Mouse (Mus musculus) forebrain, embryonic 16.5 days (tissue): Measurements from ENCODE around the gene Emc9. TPM values are rescaled to one million over a fixed set of nuclear protein-coding genes. Genes with fewer than 3 reads are reported as not detected.

Experiments used
- ATAC-seq: fragments of 200-750 bp; cut with Nextera tagmentation; 2 replicates; pipeline ENCODE4 v1.8.0; 2017; ENCODE audit warnings: mild to moderate bottlenecking, moderate library complexity
- H3K27ac ChIP-seq: fragments of 300-500 bp; sonication (generic); 2 replicates; pipeline ENCODE4 v1.5.1; 2014; ENCODE audit warnings: low read length, control low read depth
- H3K27me3 ChIP-seq: fragments of 300-500 bp; sonication (generic); replicated peaks from 2 replicates; pipeline ENCODE4 v1.6.1; 2014; ENCODE audit warnings: low read length; ENCODE audit not compliant: control insufficient read depth, insufficient read depth
- H3K36me3 ChIP-seq: fragments of 300-500 bp; sonication (generic); 2 replicates; pipeline ENCODE4 v1.6.1; 2014; ENCODE audit not compliant: control insufficient read depth, insufficient read depth
- H3K4me1 ChIP-seq: fragments of 300-500 bp; sonication (generic); replicated peaks from 2 replicates; pipeline ENCODE4 v1.6.1; 2014; ENCODE audit warnings: low read length; ENCODE audit not compliant: control insufficient read depth, insufficient read depth
- H3K4me2 ChIP-seq: fragments of 300-500 bp; sonication (generic); 2 replicates; pipeline ENCODE4 v1.6.1; 2014; ENCODE audit warnings: mild to moderate bottlenecking, low read length, control low read depth
- H3K4me3 ChIP-seq: fragments of 300-500 bp; sonication (generic); replicated peaks from 2 replicates; pipeline ENCODE4 v1.5.1; 2014; ENCODE audit warnings: mild to moderate bottlenecking, low read length, control low read depth
- H3K9ac ChIP-seq: fragments of 300-500 bp; sonication (generic); replicated peaks from 2 replicates; pipeline ENCODE4 v1.6.1; 2014; ENCODE audit warnings: low read depth, low read length, control low read depth
- H3K9me3 ChIP-seq: fragments of 300-500 bp; sonication (generic); 2 replicates; pipeline ENCODE4 v1.6.1; 2016; ENCODE audit warnings: low read length; ENCODE audit not compliant: control insufficient read depth
- WGBS: fragments of 180-500 bp; shearing (Covaris S2); extraction: QIAGEN DNeasy Blood & Tissue Kit; methylation state at CpG from one replicate; pipeline ENCODE4 v1.1.7; 2014; 5-methylcytosine and 5-hydroxymethylcytosine counted together
- polyA plus RNA-seq: library from polyadenylated mRNA; unstranded; fragments of >200 nt; fragmentation: Nextera tagmentation; extraction: Ambion mirVana; gene quantifications from 2 replicates; pipeline ENCODE4 v1.2.1, GENCODE M21; 2015

The Emc9 gene
- polyA plus RNA-seq, 1 experiment from 2014 or later, result 23.4 TPM

- no peak for ATAC-seq
- no peaks in the 10 kb centered on the region for H3K27me3 ChIP-seq
- no peak overlapping the region for H3K27ac ChIP-seq
- 63% methylated on average over 6 of the region's 6 CpGs for WGBS
- no peak overlapping the region for H3K4me2 ChIP-seq
- H3K4me3 ChIP-seq, result no peak overlapping the region
- no peak overlapping the region for H3K9ac ChIP-seq
- H3K4me1 ChIP-seq, result peaks cover 10% of the 10 kb centered on the region
- no peaks in the 10 kb centered on the region for H3K9me3 ChIP-seq
- H3K36me3 ChIP-seq, result no peaks in the 10 kb centered on the region
Measured at GRCm38 (mm10) chr14:55536116-55536745, 48.9 kb downstream of the Emc9 start.

Other genes with a start within 250 kb of the Emc9 start
- 43.3 and 48.2 TPM in 2 replicates for gene Dhrs4, start 106.5 kb downstream of the Emc9 start, polyA plus RNA-seq
- 29.4 and 38.1 TPM in 2 replicates for gene Carmil3, start 94.7 kb downstream of the Emc9 start, polyA plus RNA-seq
- 9.9 and 18.0 TPM in 2 replicates for gene Cpne6, start 74.9 kb downstream of the Emc9 start, polyA plus RNA-seq
- gene Nrl, start 60.3 kb downstream of the Emc9 start, polyA plus RNA-seq, result not detected in 2 replicates
- 23.3 and 23.6 TPM in 2 replicates for gene Pck2, start 45.0 kb downstream of the Emc9 start, polyA plus RNA-seq
- 123 and 127 TPM in 2 replicates for gene Dcaf11, start 25.3 kb downstream of the Emc9 start, polyA plus RNA-seq
- gene A730061H03Rik, start 24.9 kb downstream of the Emc9 start, polyA plus RNA-seq, result 0.63 and 2.3 TPM in 2 replicates
- not detected in 2 replicates for gene Fitm1, start 9.7 kb downstream of the Emc9 start, polyA plus RNA-seq
- 185 and 197 TPM in 2 replicates for gene Psme1, start 7.2 kb downstream of the Emc9 start, polyA plus RNA-seq
- gene Psme2, start 5.8 kb upstream of the Emc9 start, polyA plus RNA-seq, result 179 and 182 TPM in 2 replicates
- 16.9 and 22.5 TPM in 2 replicates for gene Rnf31, start 6.4 kb upstream of the Emc9 start, polyA plus RNA-seq
- gene Irf9, start 18.3 kb upstream of the Emc9 start, polyA plus RNA-seq, result 7.8 and 11.8 TPM in 2 replicates
- 9.4 and 11.3 TPM in 2 replicates for gene Rec8, start 32.7 kb upstream of the Emc9 start, polyA plus RNA-seq
- 92.5 and 110 TPM in 2 replicates for gene Ipo4, start 50.7 kb upstream of the Emc9 start, polyA plus RNA-seq
- gene Gm49378, start 52.6 kb upstream of the Emc9 start, polyA plus RNA-seq, result 0.67 and 3.8 TPM in 2 replicates
- gene Tm9sf1, start 58.5 kb upstream of the Emc9 start, polyA plus RNA-seq, result 62.1 and 66.2 TPM in 2 replicates
- 0.29 and 0.51 TPM in 2 replicates for gene Tssk4, start 64.9 kb upstream of the Emc9 start, polyA plus RNA-seq
- gene Mdp1, start 75.2 kb upstream of the Emc9 start, polyA plus RNA-seq, result 63.5 and 71.3 TPM in 2 replicates
- gene Gmpr2, start 86.6 kb upstream of the Emc9 start, polyA plus RNA-seq, result 52.5 and 62.6 TPM in 2 replicates
- 514 and 544 TPM in 2 replicates for gene Nedd8, start 86.8 kb upstream of the Emc9 start, polyA plus RNA-seq
- gene Tinf2, start 96.5 kb upstream of the Emc9 start, polyA plus RNA-seq, result 31.4 and 32.6 TPM in 2 replicates
- 0.26 and 0.28 TPM in 2 replicates for gene Tgm1, start 128.6 kb upstream of the Emc9 start, polyA plus RNA-seq
- gene Rabggta, start 137.0 kb upstream of the Emc9 start, polyA plus RNA-seq, result 52.6 and 53.3 TPM in 2 replicates
- 81.9 and 83.5 TPM in 2 replicates for gene Dhrs1, start 160.4 kb upstream of the Emc9 start, polyA plus RNA-seq
- 36.4 and 46.0 TPM in 2 replicates for gene Nop9, start 160.4 kb upstream of the Emc9 start, polyA plus RNA-seq
- 0.21 TPM in 1 of 2 replicates, not detected in the other for gene Cideb, start 173.2 kb upstream of the Emc9 start, polyA plus RNA-seq
- gene Ltb4r2, start 176.1 kb upstream of the Emc9 start, polyA plus RNA-seq, result 0.21 and 0.38 TPM in 2 replicates
- gene Ltb4r1, start 180.7 kb upstream of the Emc9 start, polyA plus RNA-seq, result 0.24 and 0.25 TPM in 2 replicates
- gene Adcy4, start 198.8 kb upstream of the Emc9 start, polyA plus RNA-seq, result 3.2 and 3.7 TPM in 2 replicates
- 2.7 and 3.2 TPM in 2 replicates for gene Ripk3, start 203.6 kb upstream of the Emc9 start, polyA plus RNA-seq
- gene Nfatc4, start 237.8 kb upstream of the Emc9 start, polyA plus RNA-seq, result 11.7 and 12.3 TPM in 2 replicates